Mouse (Mus musculus): ENCODE measurements at regions not wholly inside any gene's neighbourhood (a gene's known extent, or its start where the extent isn't known, plus 50 kb on each side); places are given as distances from the start of the nearest gene placed in this dataset.

GRCm38 (mm10) chr2:147877543-147877904 is 169.2 kb downstream of the Foxa2 start:
- no peak for TF ChIP-seq GATA1 (IDR thresholded peaks at IDR 0.05; ENCODE audit: borderline replicate concordance, low read length)
- TF ChIP-seq FLI1 (IDR thresholded peaks at IDR 0.05; ENCODE audit: low read length) = no peak
